Mouse (Mus musculus) small intestine, adult 2 months (tissue): ENCODE data around the gene Ahcyl1. TPM values are rescaled to one million over a fixed set of nuclear protein-coding genes. Genes with fewer than 3 reads are reported as not detected.
"Not testable (repeated sequence)": the region's sequence is repeated elsewhere in the genome, so short reads cannot be mapped to it uniquely, and the experiment has no call there.

Source experiments
- H3K27ac ChIP-seq: fragments of 200-500 bp; 2 replicates; pipeline ENCODE4 v1.5.1; 2012; ENCODE audit warnings: low read depth, low read length, control low read depth, inconsistent platforms; ENCODE audit not compliant: insufficient read depth
- H3K27me3 ChIP-seq: fragments of 200-500 bp; 2 replicates; pipeline ENCODE4 v1.6.1; 2012; ENCODE audit warnings: mild to moderate bottlenecking, moderate library complexity, low read length, inconsistent platforms; ENCODE audit not compliant: control insufficient read depth, insufficient read depth
- H3K36me3 ChIP-seq: fragments of 200-500 bp; 2 replicates; pipeline ENCODE4 v1.6.1; 2012; ENCODE audit warnings: mild to moderate bottlenecking, low read length, control low read depth, inconsistent platforms; ENCODE audit not compliant: control insufficient read depth, insufficient read depth
- H3K4me1 ChIP-seq: fragments of 200-500 bp; 2 replicates; pipeline ENCODE4 v1.6.1; 2012; ENCODE audit warnings: low read length, inconsistent platforms, mixed read lengths; ENCODE audit not compliant: control insufficient read depth, insufficient read depth, insufficient read length
- H3K4me3 ChIP-seq: fragments of 200-500 bp; 2 replicates; pipeline ENCODE4 v1.5.1; 2012; ENCODE audit warnings: low read depth, mild to moderate bottlenecking, control low read depth, inconsistent platforms, low read length, moderate library complexity
- CTCF ChIP-seq: fragments of 200-500 bp; IDR thresholded peaks from 2 replicates; pipeline ENCODE4 v1.5.1; 2012; ENCODE audit warnings: low read depth, mild to moderate bottlenecking, control low read depth, inconsistent platforms, low read length, moderate library complexity, mixed read lengths; ENCODE audit not compliant: insufficient replicate concordance, insufficient read length; ENCODE audit errors: extremely low read depth
- POLR2A ChIP-seq: fragments of 200-500 bp; IDR thresholded peaks from 2 replicates; pipeline ENCODE4 v1.6.1; 2012; ENCODE audit warnings: low read depth, mild to moderate bottlenecking, control low read depth, inconsistent platforms, low read length, moderate library complexity
- WGBS: fragments of 180-500 bp; shearing (Covaris S2); methylation state at CpG from one replicate; pipeline ENCODE4 v1.1.7; 2018; 5-methylcytosine and 5-hydroxymethylcytosine counted together
- polyA plus RNA-seq: library from polyadenylated mRNA; depleted of rRNA; stranded (reverse); fragments of >200 nt; gene quantifications from 2 replicates; pipeline ENCODE4 v1.2.3, GENCODE M21; 2012

Gene Ahcyl1
- polyA plus RNA-seq, 1 experiment, result 31.6 TPM

DNA sequence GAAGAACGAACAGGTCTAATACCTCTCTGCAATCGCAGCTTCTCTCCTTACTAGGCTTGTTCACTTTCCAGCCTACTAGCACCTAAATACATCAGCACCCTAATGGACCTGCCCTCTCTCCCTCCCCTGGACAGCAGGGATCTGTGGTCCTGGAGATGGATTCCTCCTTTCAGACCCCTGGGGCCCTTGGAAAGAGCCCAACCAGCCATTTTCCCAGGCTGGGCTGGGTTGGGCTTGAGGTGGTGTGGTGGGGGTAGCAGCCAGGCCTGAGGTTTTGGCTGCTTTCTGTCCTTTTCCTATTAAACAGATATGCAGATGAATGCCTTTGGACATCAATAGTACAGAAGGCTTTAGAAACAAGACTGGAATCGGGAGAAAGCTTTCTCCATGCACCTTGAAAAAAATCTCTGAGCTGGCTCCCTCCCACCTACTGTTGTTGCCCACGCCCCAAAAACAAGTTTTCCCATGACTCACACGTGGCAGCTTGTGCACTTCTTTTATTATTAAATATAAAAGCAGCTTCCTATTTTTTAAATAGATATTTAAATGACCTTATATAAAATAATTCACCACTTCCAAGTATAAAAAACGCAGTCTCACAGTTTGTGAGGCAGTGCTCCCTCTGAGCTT is 44.3 kb upstream of the Ahcyl1 start:
- no peak for TF ChIP-seq CTCF
- no peak for TF ChIP-seq POLR2A
- WGBS, result 60% methylated on average over 6 of the region's 6 CpGs
- H3K4me3 ChIP-seq, result no peak overlapping the region
- peaks cover 19% of the 10 kb centered on the region for H3K4me1 ChIP-seq
- H3K36me3 ChIP-seq, result no peaks in the 10 kb centered on the region; the same call in 1 of the 2 replicates
- H3K27ac ChIP-seq, result no peak overlapping the region
- H3K27me3 ChIP-seq, result no peaks in the 10 kb centered on the region

DNA sequence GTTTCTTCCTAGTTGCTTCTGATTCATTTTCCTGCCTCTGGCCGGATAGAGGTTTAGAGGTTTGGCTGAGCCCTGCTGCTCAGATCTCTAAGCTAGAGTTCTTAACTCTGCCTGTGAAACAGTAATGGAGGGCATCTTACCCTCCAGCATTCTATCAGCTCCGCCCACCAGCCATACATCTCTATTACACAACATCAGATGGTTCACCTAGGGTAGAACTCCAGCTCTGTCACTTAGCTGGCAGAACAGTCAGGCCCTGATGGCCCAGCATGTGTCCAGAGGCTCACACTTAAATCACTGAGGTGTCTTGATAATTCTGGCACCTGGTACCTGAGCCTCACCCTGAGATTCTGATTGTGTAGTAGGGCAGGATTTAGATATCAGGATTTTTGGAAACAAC is 43.6 kb upstream of the Ahcyl1 start:
- 77% methylated on average over 2 of the region's 2 CpGs for WGBS
- Histone ChIP-seq H3K27ac (no peak overlapping the region), H3K36me3 (no peaks in the 10 kb centered on the region; the same call in 1 of the 2 replicates), H3K4me1 (peaks cover 19% of the 10 kb centered on the region), H3K27me3 (no peaks in the 10 kb centered on the region), H3K4me3 (no peak overlapping the region)
- no peak for TF ChIP-seq CTCF
- TF ChIP-seq POLR2A, result no peak

DNA sequence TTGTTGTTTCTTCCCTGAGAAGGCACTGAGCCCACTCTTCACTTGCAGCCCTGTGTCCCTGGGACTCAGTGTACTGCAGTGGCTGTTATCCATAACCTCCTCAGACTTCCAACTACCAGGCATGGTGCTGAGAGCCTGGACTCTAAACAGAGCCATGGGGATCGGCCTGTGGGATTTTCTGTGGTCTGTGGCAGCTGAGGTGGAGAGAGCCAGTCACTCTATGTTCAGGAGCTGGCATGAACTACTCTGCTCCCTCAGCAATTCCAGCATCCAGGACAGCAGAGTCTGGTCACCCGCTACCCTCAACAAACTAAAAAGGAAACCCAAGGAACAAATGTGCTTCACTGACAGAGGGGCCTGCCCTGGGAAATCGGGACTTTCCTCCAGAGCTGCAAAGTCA is 43.1 kb upstream of the Ahcyl1 start:
- peaks cover 19% of the 10 kb centered on the region for H3K4me1 ChIP-seq
- TF ChIP-seq POLR2A, result no peak
- TF ChIP-seq CTCF, result no peak
- H3K27ac ChIP-seq, result no peak overlapping the region
- H3K36me3 ChIP-seq, result no peaks in the 10 kb centered on the region; the same call in 1 of the 2 replicates
- 90% methylated on average over 3 of the region's 3 CpGs for WGBS
- H3K4me3 ChIP-seq, result no peak overlapping the region
- H3K27me3 ChIP-seq, result no peaks in the 10 kb centered on the region

DNA sequence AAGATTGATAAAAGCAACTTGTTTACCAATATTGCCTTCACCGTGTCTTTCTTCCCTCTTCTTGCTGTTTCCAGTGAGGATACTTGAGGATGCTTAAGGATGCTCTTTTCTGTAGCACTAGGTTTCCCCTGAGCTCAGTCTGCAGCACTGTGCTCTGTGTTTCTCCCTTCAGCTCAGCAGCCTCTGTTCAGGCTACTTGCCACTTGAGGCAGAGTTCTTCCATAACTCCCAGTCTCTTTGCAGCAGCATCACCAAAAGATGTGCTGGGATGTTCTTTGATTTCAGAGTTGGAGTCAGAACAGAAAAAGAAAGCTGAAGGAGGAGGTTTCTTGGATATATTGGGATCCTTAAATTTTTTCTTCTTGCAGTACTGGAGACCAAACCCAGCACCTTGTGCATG is 42.3 kb upstream of the Ahcyl1 start:
- TF ChIP-seq CTCF (no peak), POLR2A (no peak)
- no peaks in the 10 kb centered on the region for H3K27me3 ChIP-seq
- H3K4me3 ChIP-seq, result no peak overlapping the region
- no peaks in the 10 kb centered on the region; the same call in 1 of the 2 replicates for H3K36me3 ChIP-seq
- H3K27ac ChIP-seq, result no peak overlapping the region
- H3K4me1 ChIP-seq, result peaks cover 17% of the 10 kb centered on the region
- 83% methylated on average over 1 of the region's 1 CpGs for WGBS

DNA sequence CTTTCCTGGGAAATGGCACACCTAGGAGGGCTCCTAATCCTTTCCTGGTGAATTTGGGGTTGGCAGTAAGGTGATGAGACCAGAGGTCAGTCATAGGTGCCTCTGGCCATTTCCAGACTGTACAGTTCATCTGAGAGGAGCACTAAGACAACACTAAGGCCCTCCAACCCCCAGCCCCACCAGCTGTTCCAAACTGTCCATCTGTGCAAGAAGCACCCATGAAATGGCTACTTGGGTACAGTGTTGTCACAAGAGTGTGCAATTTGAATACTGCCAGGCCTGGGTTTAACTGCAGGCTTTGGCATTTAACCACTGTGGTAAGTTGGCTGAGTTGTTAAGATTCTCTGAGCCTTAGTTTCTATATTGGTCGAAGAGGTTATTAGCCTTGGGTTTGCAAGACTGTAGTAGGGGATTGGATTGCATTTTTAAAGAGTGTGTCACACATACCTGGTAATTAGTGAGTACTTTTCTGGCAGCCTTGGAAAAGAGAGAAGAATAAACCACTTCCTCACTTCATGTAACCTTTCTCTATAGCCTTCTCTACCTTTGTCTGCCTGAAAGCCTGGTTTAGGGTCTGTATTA is 41.3 kb upstream of the Ahcyl1 start:
- H3K27me3 ChIP-seq, result no peaks in the 10 kb centered on the region
- no peaks in the 10 kb centered on the region; the same call in 1 of the 2 replicates for H3K36me3 ChIP-seq
- TF ChIP-seq CTCF, result no peak
- no peak for TF ChIP-seq POLR2A
- H3K4me1 ChIP-seq, result peaks cover 12% of the 10 kb centered on the region
- H3K27ac ChIP-seq, result no peak overlapping the region
- H3K4me3 ChIP-seq, result no peak overlapping the region
- 80% methylated on average over 1 of the region's 1 CpGs for WGBS

DNA sequence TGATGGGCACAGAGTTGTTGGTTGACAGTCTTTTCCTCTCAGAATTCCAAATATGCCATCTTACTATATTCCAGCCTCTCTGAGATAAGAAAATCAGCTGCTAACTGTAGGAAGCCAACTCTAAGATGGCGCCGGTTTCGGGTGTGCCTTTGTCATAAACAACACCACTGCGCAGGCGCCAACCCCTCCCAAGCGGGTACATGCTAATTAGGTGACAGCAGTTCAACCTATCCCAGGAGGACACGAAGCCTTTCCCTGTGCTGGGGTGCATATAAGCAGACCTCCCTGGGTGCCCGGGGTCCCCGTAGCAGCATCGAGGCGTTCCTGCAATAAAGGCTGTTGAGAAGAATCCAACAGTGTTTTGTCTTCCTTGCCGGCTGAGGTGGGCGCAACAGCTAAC is 39.3 kb upstream of the Ahcyl1 start:
- 92% methylated on average over 13 of the region's 13 CpGs for WGBS
- not testable (repeated sequence) for H3K27me3 ChIP-seq, H3K36me3 ChIP-seq, H3K4me3 ChIP-seq, H3K4me1 ChIP-seq, H3K27ac ChIP-seq

- Histone ChIP-seq H3K27me3 (no peaks in the 10 kb centered on the region), H3K4me1 (no peaks in the 10 kb centered on the region), H3K4me3 (no peak overlapping the region), H3K36me3 (no peaks in the 10 kb centered on the region), H3K27ac (no peak overlapping the region)
- WGBS, result 97% methylated on average over 1 of the region's 1 CpGs
- TF ChIP-seq CTCF, result no peak
- no peak for TF ChIP-seq POLR2A
Measured at GRCm38 (mm10) chr3:107733329-107733728, 37.0 kb upstream of the Ahcyl1 start.
